Mouse (Mus musculus) kidney, adult 8-10 months (tissue): ENCODE measurements at regions not wholly inside any gene's neighbourhood (a gene's known extent, or its start where the extent isn't known, plus 50 kb on each side); places are given as distances from the start of the nearest gene placed in this dataset.
A peak's percentile ranks its signal among the peaks of the same experiment; 100 is the strongest.

Experiments used
- DNase-seq, 2 experiments: peaks; one replicate each; pipeline ENCODE4 v3.0.0; 2022

- no peak for DNase-seq
Observed at GRCm38 (mm10) chr3:39388491-39388890, 501.8 kb downstream of the Fat4 start.

DNA sequence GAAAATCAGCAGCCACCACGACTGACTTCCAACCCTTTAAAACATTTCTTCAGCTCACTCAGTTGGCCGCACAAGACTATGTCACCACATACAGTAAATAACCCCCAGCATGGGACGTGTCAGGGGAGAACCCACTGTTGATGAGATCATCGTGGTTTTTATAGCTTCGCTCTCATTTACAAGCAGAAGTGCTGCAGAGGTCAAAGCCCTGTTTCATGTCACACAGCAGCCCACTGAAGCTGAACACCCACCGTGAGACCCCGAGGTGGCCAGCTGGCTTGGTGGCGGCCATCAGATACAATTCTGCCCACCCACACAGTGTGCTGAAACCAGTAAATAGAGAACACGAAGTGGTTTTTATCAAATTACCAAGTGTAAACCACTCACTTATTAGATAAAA is 503.7 kb downstream of the Fat4 start:
- DNase-seq, result no peak

DNA sequence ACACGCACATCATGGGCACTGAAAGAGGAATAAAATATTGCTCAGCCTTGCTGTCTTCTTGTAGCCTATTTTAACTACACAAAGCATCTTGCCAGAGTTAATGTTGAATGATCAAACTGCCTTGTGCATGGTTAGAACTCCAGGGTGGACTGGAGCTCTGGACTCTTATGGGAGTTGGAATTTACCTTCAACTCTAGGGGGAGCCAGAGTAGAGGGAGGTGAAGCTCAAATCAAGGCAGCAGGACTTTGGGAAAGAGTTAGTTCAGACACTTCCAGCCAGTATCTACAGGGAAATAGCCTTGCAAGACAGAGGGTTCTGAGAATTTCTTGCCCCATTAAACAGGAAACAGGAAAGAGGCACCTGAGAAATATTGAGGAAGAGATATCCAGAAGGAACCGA is 505.3 kb downstream of the Fat4 start:
- peak; percentile 1 to 5 for DNase-seq

DNA sequence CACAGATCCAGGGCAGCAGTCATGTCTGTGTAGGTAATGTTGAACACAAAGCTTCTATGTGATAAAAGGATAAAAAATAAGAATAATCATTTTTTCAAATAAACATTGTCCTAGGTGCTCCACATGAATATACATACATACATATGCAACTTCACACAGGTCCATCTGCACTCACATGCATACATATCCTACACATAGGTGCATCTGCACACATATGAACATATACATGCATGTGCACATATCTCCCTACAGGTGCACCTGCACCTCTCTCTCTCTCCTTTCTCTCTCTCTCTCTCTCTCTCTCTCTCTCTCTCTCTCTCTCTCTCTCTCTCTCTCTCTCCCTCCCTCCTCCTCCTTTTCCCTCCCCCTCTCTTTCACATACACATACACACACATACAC is 509.9 kb downstream of the Fat4 start:
- DNase-seq, result no peak

DNA sequence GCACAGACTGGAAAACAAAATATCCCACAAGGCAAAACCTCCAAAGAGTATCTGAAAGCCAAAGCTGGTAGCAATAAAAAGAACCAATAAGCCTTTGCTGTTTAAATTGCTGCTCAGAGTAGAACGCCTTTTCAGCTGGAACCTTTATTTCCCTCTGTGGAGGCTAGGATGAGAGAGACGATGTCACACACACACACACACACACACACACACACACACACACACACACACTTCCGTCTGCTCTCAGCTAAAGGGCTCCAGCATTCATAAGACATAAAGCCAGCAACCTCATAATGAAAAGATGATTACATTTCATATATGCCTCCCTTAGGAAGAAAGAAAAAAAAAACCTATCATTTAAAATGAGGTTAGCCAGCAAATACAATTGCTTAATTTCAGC is 510.5 kb downstream of the Fat4 start:
- DNase-seq, result no peak

- no peak for DNase-seq
Observed at GRCm38 (mm10) chr3:39397677-39398076, 510.9 kb downstream of the Fat4 start.

- DNase-seq, result no peak
Observed at GRCm38 (mm10) chr3:39424778-39425642, 538.3 kb downstream of the Fat4 start.

GRCm38 (mm10) chr3:39425643-39426016 is 538.9 kb downstream of the Fat4 start:
- no peak for DNase-seq

DNA sequence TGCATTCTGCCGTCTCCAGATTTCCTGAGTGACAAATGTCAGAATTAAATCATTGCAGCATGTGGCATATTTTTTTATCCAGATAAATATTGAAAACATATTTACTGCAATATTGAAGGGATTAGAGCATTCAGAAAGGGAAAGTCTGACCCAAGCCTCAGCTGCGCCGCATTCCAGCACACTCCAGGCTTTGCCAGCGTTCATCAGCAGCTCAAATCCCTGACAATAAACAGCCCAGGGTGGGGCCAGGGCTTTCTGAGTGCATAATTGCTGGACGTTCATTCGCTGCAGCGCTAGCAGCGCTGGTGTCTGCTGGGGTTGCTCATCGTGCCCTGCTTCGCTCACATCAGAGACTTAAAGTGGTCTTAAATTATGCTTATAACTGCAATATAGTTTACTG is 556.6 kb downstream of the Fat4 start:
- DNase-seq, result no peak

- DNase-seq, result no peak
Observed at GRCm38 (mm10) chr3:39455650-39456049, 568.9 kb downstream of the Fat4 start.

GRCm38 (mm10) chr3:39460183-39460888 is 573.6 kb downstream of the Fat4 start:
- DNase-seq, result no peak

DNA sequence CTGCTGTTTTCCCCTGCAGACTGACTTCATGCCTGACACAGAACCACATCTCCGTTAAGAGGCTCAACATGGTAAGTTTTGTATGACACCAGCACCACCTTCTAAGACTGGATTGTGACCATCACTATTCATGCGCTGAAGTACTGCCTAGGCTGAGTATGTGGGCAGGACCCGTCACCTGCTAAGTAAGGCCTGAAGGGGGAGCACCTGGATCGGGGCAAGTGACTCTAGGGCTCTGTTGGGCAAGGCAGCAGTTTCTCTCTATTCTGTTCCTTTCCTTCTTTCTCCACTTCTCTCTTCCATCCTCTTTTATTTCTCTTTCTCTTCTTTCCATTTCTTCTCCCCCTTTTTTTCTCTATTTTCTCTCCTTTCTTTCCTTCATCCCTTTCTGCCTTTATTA is 574.8 kb downstream of the Fat4 start:
- DNase-seq, result no peak

DNA sequence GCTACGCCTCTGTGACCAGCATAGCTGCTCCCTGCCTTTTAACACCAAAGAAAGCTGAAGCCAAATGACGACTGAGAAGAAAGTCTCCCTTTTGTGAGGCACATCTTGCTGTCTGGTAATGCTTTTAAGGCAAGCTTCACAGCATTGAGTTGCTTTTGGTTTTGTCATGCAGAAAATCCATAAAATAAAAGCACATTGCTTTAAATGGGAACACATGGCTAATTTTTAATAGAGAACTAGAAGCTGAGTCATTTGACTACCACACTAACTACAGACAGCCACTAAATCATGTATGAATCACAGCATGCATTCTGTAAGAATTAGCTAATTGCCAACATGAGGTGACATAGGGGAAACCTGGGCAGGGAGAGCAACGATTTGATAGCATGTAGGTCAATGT is 579.1 kb downstream of the Fat4 start:
- no peak for DNase-seq

GRCm38 (mm10) chr3:39489392-39489791 is 602.7 kb downstream of the Fat4 start:
- no peak for DNase-seq

- no peak for DNase-seq
Observed at GRCm38 (mm10) chr3:39494363-39494762, 607.6 kb downstream of the Fat4 start.

GRCm38 (mm10) chr3:39528087-39528486 is 641.3 kb downstream of the Fat4 start:
- no peak for DNase-seq

GRCm38 (mm10) chr3:39537515-39537914 is 650.8 kb downstream of the Fat4 start:
- no peak for DNase-seq

- DNase-seq, result no peak
Observed at GRCm38 (mm10) chr3:39540530-39541118, 653.9 kb downstream of the Fat4 start.

- no peak for DNase-seq
Observed at GRCm38 (mm10) chr3:39559460-39560041, 672.8 kb downstream of the Fat4 start.

GRCm38 (mm10) chr3:39560951-39561350 is 674.2 kb downstream of the Fat4 start:
- DNase-seq, result no peak

DNA sequence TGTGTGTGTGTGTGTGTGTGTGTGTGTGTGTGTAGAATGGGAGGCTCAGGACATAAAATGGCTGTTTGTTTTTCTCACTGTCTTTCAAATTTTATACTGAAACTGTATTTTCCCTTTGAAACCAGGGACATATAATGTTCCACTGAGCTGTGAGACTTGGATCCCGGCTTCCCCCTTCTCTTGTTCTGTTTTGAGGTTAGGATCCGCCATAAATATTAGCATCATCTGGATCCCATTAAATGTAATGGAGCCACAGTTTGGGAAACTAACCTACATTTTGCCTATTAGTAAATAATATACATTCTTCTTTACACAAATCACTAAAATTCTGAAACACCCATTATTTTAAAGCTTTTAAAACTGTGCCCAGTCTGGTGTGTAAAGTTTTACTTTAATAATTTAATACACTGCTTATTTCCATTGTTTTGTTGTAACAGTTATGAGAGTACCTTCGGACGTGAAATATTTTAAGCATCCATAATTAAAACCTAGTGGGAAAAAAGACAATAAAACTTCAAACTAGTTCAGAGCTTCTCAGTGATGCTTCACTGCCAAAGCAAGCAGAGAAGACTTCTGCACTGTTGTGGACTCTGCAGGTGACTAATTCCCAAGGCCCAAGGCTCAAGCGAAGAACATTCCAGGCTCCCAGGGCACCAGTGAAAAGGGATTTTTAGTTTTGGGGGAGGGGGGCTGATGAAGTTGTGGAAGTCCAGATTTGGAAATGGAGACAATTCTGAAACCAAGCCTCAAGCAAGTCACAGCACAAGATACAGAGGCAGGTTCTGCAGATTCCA is 684.9 kb downstream of the Fat4 start:
- DNase-seq, result no peak

DNA sequence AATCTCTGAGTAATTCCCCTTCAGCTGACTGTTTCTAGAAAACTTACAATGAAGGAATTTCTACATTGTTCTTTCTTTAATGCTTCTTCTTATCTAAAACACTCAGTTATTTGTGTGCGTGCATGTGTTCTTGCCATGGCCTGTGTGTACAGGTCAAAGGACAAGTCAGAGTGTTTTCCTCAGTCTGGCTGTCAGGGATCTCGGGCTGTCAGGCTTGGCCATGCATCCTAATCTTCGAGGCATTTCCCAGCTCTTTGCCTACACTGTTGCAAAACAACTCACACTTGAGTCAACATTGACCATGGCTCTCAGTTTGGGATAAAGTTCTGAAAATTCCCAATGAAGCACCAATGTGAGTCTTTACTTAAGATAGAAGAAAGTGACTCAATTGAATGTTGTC is 688.5 kb downstream of the Fat4 start:
- DNase-seq, result no peak

DNA sequence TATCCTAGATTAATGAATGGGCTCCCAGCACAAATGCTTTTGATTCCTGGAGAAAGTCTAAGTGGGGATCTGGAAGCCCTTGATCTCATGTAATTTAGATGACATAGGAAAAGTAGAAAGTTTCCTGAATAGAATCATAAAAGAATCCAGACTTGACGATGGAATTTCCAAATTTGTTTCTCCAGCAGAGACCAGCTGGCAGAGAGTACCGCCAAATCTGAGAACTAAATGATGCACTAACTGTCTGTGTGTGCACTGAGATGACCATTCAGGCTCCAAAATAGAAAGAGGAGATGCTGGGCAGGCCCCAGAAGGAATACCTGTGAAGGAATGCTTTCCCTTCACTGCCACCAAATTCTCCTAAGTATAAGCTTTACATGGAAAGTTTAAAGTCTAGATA is 704.6 kb downstream of the Fat4 start:
- no peak for DNase-seq
